In genomic region chr19:11768163-11768562, GRCm38 (mm10) we compare ENCODE assay signal across 8 mouse cellular contexts. TPM values are rescaled to one million over a fixed set of nuclear protein-coding genes. Genes with fewer than 3 reads are reported as not detected.
A peak's percentile ranks its signal among the peaks of the same experiment; 100 is the strongest.
DNase-seq lines count a peak whose midpoint lies in the region; ATAC-seq lines count a peak whose summit lies in the region.

No protein-coding gene starts in this region.

- no peak overlapping the region for H3K4me2 ChIP-seq in midbrain, embryonic 14.5 days (ENCODE audit: low read length)
- no peak overlapping the region for H3K4me2 ChIP-seq in midbrain, embryonic 16.5 days (ENCODE audit: low read length)

- no peak for ATAC-seq in midbrain, embryonic 14.5 days (ENCODE audit: low FRiP score, low TSS enrichment)
- ATAC-seq in midbrain, embryonic 16.5 days, result no peak

- no peaks in the 10 kb centered on the region for H3K27me3 ChIP-seq in midbrain, embryonic 14.5 days (ENCODE audit: control insufficient read depth, insufficient read depth, low read length)
- H3K27me3 ChIP-seq in midbrain, embryonic 16.5 days (ENCODE audit: control insufficient read depth, insufficient read depth, low read depth, low read length), result no peaks in the 10 kb centered on the region

- WGBS in midbrain, embryonic 14.5 days, result 12% methylated on average over 3 of the region's 3 CpGs
- 16% methylated on average over 3 of the region's 3 CpGs for WGBS in midbrain, embryonic 16.5 days

- no peaks in the 10 kb centered on the region for H3K9me3 ChIP-seq in midbrain, embryonic 14.5 days (ENCODE audit: control insufficient read depth, low read length)
- no peaks in the 10 kb centered on the region for H3K9me3 ChIP-seq in midbrain, embryonic 16.5 days (replicated peaks; ENCODE audit: control insufficient read depth, low read length, poor library complexity, severe bottlenecking)

- H3K9ac ChIP-seq in midbrain, embryonic 14.5 days (replicated peaks; ENCODE audit: low read length), result no peak overlapping the region
- no peak overlapping the region for H3K9ac ChIP-seq in midbrain, embryonic 16.5 days (ENCODE audit: low read depth, low read length)

- peak; percentile 40 to 43 for DNase-seq in cerebellum, postnatal 14 days
- DNase-seq in cerebellum, adult 9-10 months, result no peak
- DNase-seq in midbrain, embryonic 14.5 days, result peak; percentile 79
- peak; percentile 39 for DNase-seq in c-Kit-positive CD71-positive TER-119-negative erythroid progenitor cells, embryonic 14.5 days (ENCODE audit: low read depth)
- peak; percentile 35 for DNase-seq in lung, postnatal 10 days
- no peak for DNase-seq in gastrocnemius, postnatal 36 days
- no peak for DNase-seq in cerebellum, postnatal 36 days

- intact Hi-C loops in gastrocnemius, postnatal 36 days (cut with DNase I), result no loop called here

- peaks cover 8% of the 10 kb centered on the region for H3K4me1 ChIP-seq in midbrain, embryonic 14.5 days (ENCODE audit: control insufficient read depth, insufficient read depth, low read length)
- peaks cover 8% of the 10 kb centered on the region for H3K4me1 ChIP-seq in midbrain, embryonic 16.5 days (ENCODE audit: control insufficient read depth, insufficient read depth, low read length)

- no peak overlapping the region for H3K4me3 ChIP-seq in midbrain, embryonic 14.5 days (replicated peaks; ENCODE audit: low read depth, low read length)
- no peak overlapping the region for H3K4me3 ChIP-seq in midbrain, embryonic 16.5 days (ENCODE audit: low read depth, low read length)

- peaks cover 6% of the 10 kb centered on the region for H3K36me3 ChIP-seq in midbrain, embryonic 14.5 days (ENCODE audit: control insufficient read depth, insufficient read depth, low read length)
- peaks cover 2% of the 10 kb centered on the region; the same call in 1 of the 2 replicates for H3K36me3 ChIP-seq in midbrain, embryonic 16.5 days (ENCODE audit: control insufficient read depth, insufficient read depth, low read length)

- no peak overlapping the region for H3K27ac ChIP-seq in midbrain, embryonic 14.5 days (replicated peaks; ENCODE audit: low read depth, low read length)
- H3K27ac ChIP-seq in midbrain, embryonic 16.5 days (ENCODE audit: low read length), result no peak overlapping the region

RNA-seq across cellular contexts. Expression of gene Mrpl16, which starts 2.0 kb away (rescaled TPM):
- polyA plus RNA-seq in midbrain, embryonic 14.5 days (2014; fragmentation: Nextera tagmentation; extraction: Ambion mirVana), result 48.7 and 56.0 TPM in 2 replicates
- 45.7 and 46.3 TPM in 2 replicates for polyA plus RNA-seq in midbrain, embryonic 16.5 days (2015; fragmentation: Nextera tagmentation; extraction: Ambion mirVana)
- total RNA-seq in gastrocnemius, postnatal 36 days (2021), result 10 to 100 TPM; 53.3 to 55.3 TPM

RNA-seq across cellular contexts. Expression of gene Gif, which starts 20.8 kb away (rescaled TPM):
- polyA plus RNA-seq in midbrain, embryonic 14.5 days (2014; fragmentation: Nextera tagmentation; extraction: Ambion mirVana), result not detected in 2 replicates
- polyA plus RNA-seq in midbrain, embryonic 16.5 days (2015; fragmentation: Nextera tagmentation; extraction: Ambion mirVana), result not detected in 2 replicates
- not detected for total RNA-seq in gastrocnemius, postnatal 36 days (2021)

RNA-seq across cellular contexts. Expression of gene Stx3, which starts 51.0 kb away (rescaled TPM):
- 31.6 and 32.2 TPM in 2 replicates for polyA plus RNA-seq in midbrain, embryonic 14.5 days (2014; fragmentation: Nextera tagmentation; extraction: Ambion mirVana)
- polyA plus RNA-seq in midbrain, embryonic 16.5 days (2015; fragmentation: Nextera tagmentation; extraction: Ambion mirVana), result 35.9 and 40.2 TPM in 2 replicates
- total RNA-seq in gastrocnemius, postnatal 36 days (2021), result 1 to 10 TPM; 1.4 to 2.7 TPM

Comparison
In these comparisons a context has a peak if more than half of its experiments do, and no peak if none do; other contexts are left out.
1. DNase-seq: peak in cerebellum, postnatal 14 days (2 of 2), midbrain, embryonic 14.5 days (single experiment), c-Kit-positive CD71-positive TER-119-negative erythroid progenitor cells, embryonic 14.5 days (single experiment) and lung, postnatal 10 days (single experiment); none in cerebellum, adult 9-10 months (single experiment), gastrocnemius, postnatal 36 days (0 of 2) and cerebellum, postnatal 36 days (0 of 2).